Mouse (Mus musculus): Measurements from ENCODE around the gene Awat2. TPM values are rescaled to one million over a fixed set of nuclear protein-coding genes. Genes with fewer than 3 reads are reported as not detected.
"Not testable (repeated sequence)": the region's sequence is repeated elsewhere in the genome, so short reads cannot be mapped to it uniquely, and the experiment has no call there.

Gene Awat2
- polyA plus RNA-seq (2014; fragmentation: Nextera tagmentation; extraction: Ambion mirVana): 0.53 and 0.73 TPM in 2 replicates

GRCm38 (mm10) chrX:100442617-100443016 is at the start of gene Awat2:
Gene Awat2 (minus strand): TSS chrX:100442717.
- not testable (repeated sequence) for H3K36me3 ChIP-seq (ENCODE audit: control insufficient read depth, insufficient read depth, low read length); H3K4me2 ChIP-seq (ENCODE audit: low read depth); H3K4me3 ChIP-seq (ENCODE audit: low read depth, low read length); H3K9me3 ChIP-seq (ENCODE audit: control insufficient read depth, low read length); H3K27me3 ChIP-seq (ENCODE audit: control insufficient read depth, insufficient read depth, low read length); ATAC-seq (ENCODE audit: insufficient read depth, low FRiP score, low TSS enrichment); DNase-seq (ENCODE audit: low spot score); H3K27ac ChIP-seq (ENCODE audit: low read depth, low read length); H3K4me1 ChIP-seq (ENCODE audit: control insufficient read depth, insufficient read depth, low read length); H3K9ac ChIP-seq (ENCODE audit: low read length)
- WGBS: 90% methylated on average over 2 of the region's 2 CpGs

GRCm38 (mm10) chrX:100480317-100480716 is 37.8 kb upstream of the Awat2 start:
- Histone ChIP-seq H3K27ac (ENCODE audit: low read depth, low read length) (no peak overlapping the region), H3K4me1 (ENCODE audit: control insufficient read depth, insufficient read depth, low read length) (no peaks in the 10 kb centered on the region), H3K9me3 (ENCODE audit: control insufficient read depth, low read length) (no peaks in the 10 kb centered on the region), H3K4me2 (ENCODE audit: low read depth) (no peak overlapping the region), H3K4me3 (ENCODE audit: low read depth, low read length) (no peak overlapping the region), H3K9ac (ENCODE audit: low read length) (no peak overlapping the region), H3K27me3 (ENCODE audit: control insufficient read depth, insufficient read depth, low read length) (no peaks in the 10 kb centered on the region), H3K36me3 (ENCODE audit: control insufficient read depth, insufficient read depth, low read length) (no peaks in the 10 kb centered on the region)
- peak; percentile 59 for DNase-seq (ENCODE audit: low spot score)
- ATAC-seq (ENCODE audit: insufficient read depth, low FRiP score, low TSS enrichment): 0 out of 2 replicates have a peak, but pooled peaks have one; percentile 58
- 40% methylated on average over 3 of the region's 3 CpGs for WGBS

DNA sequence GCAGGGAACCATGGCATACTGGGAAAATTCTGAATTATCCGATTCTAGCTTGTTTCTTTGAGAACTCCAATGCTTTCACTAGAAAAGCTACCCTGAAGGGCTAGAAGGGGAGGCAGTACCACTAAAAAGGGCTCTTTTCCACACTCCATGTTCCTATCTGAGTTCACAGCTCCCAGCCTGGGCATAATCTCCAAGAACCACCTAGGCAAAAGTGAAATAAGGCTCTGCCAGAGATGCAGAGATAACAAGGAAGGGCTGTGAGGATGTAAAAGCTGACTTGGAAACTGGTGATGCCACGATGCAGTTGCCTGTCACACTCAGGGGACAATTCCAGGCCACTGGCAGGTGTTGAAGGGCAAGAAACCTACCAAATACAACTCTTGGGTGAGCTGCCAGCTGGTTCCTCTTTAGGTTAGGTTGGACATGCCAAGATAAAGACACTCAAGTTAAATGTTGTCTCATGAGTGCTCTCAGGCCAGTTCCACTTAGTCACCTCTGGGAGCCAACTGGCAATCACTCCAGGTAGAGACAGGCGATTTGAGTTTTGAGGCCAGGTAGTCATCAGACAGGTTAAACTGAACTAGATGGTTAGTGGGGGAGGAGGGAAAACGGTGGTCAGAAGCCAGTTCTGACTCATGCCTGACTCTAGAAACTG is 33.2 kb upstream of the Awat2 start:
- 78% methylated on average over 4 of the region's 4 CpGs for WGBS
- no peak for ATAC-seq (ENCODE audit: insufficient read depth, low FRiP score, low TSS enrichment)

DNA sequence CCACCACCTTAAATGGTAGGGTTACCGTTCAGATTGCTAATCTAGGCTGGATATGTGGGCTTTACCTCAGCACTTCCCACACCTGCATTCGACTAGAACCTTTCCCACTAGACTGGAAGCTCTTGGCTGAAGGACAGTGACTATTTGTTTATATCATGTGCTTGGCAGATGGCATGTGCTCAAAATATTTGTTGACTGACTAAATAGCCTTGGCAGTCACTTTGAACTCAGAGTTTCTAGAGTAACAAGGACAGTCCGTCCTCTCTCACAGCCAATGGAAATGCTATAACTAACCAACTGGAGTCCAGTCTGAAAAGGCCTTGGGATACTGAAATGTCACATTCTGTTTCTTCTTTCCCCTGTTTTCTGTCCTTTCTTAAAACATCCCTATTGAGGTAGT is 29.0 kb upstream of the Awat2 start:
- Histone ChIP-seq H3K9me3 (ENCODE audit: control insufficient read depth, low read length) (no peaks in the 10 kb centered on the region), H3K9ac (ENCODE audit: low read length) (no peak overlapping the region), H3K4me1 (ENCODE audit: control insufficient read depth, insufficient read depth, low read length) (no peaks in the 10 kb centered on the region), H3K36me3 (ENCODE audit: control insufficient read depth, insufficient read depth, low read length) (no peaks in the 10 kb centered on the region), H3K27ac (ENCODE audit: low read depth, low read length) (no peak overlapping the region), H3K4me3 (ENCODE audit: low read depth, low read length) (no peak overlapping the region), H3K27me3 (ENCODE audit: control insufficient read depth, insufficient read depth, low read length) (no peaks in the 10 kb centered on the region; the same call in 1 of the 2 replicates), H3K4me2 (ENCODE audit: low read depth) (no peak overlapping the region)
- DNase-seq (ENCODE audit: low spot score) (no peak), ATAC-seq (ENCODE audit: insufficient read depth, low FRiP score, low TSS enrichment) (no peak)
- WGBS: 86% methylated on average over 3 of the region's 3 CpGs

More for the DNA sequence above, 33.2 kb upstream of the Awat2 start:
- Histone ChIP-seq H3K4me3 (ENCODE audit: low read depth, low read length) (no peak overlapping the region), H3K4me2 (ENCODE audit: low read depth) (no peak overlapping the region), H3K27ac (ENCODE audit: low read depth, low read length) (no peak overlapping the region), H3K9ac (ENCODE audit: low read length) (no peak overlapping the region), H3K36me3 (ENCODE audit: control insufficient read depth, insufficient read depth, low read length) (no peaks in the 10 kb centered on the region), H3K27me3 (ENCODE audit: control insufficient read depth, insufficient read depth, low read length) (no peaks in the 10 kb centered on the region), H3K9me3 (ENCODE audit: control insufficient read depth, low read length) (no peaks in the 10 kb centered on the region), H3K4me1 (ENCODE audit: control insufficient read depth, insufficient read depth, low read length) (no peaks in the 10 kb centered on the region)
- DNase-seq (ENCODE audit: low spot score): no peak

- Histone ChIP-seq H3K4me3 (ENCODE audit: low read depth, low read length) (no peak overlapping the region), H3K36me3 (ENCODE audit: control insufficient read depth, insufficient read depth, low read length) (no peaks in the 10 kb centered on the region), H3K27ac (ENCODE audit: low read depth, low read length) (no peak overlapping the region), H3K27me3 (ENCODE audit: control insufficient read depth, insufficient read depth, low read length) (no peaks in the 10 kb centered on the region; the same call in 1 of the 2 replicates), H3K9ac (ENCODE audit: low read length) (no peak overlapping the region), H3K9me3 (ENCODE audit: control insufficient read depth, low read length) (no peaks in the 10 kb centered on the region), H3K4me2 (ENCODE audit: low read depth) (no peak overlapping the region), H3K4me1 (ENCODE audit: control insufficient read depth, insufficient read depth, low read length) (no peaks in the 10 kb centered on the region)
- 82% methylated on average over 3 of the region's 3 CpGs for WGBS
- DNase-seq (ENCODE audit: low spot score) (no peak), ATAC-seq (ENCODE audit: insufficient read depth, low FRiP score, low TSS enrichment) (no peak)
Observed at GRCm38 (mm10) chrX:100470126-100470525, 27.6 kb upstream of the Awat2 start.

DNA sequence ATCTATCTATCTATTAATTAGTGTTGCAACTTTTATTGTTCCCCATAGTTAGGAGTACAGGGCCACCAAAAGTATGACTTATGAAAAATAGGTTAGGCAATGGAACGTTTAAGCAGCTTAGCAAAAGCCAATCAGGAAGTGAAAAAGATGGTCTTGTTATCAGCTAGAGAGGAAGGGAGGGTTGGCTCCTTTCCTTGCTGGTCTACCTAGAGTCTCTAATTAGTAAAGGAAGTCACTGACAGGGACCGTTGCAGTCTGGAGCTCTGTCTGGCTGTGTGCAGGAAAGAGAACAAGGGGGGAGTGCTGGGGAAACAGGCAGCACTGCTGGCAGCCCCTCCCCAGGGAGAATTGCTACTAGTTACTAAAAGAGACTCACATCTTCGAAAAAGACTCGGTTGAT is 25.5 kb upstream of the Awat2 start:
- 83% methylated on average over 4 of the region's 4 CpGs for WGBS
- no peak overlapping the region for H3K4me2 ChIP-seq (ENCODE audit: low read depth)
- no peak overlapping the region for H3K9ac ChIP-seq (ENCODE audit: low read length)
- ATAC-seq (ENCODE audit: insufficient read depth, low FRiP score, low TSS enrichment) (no peak), DNase-seq (ENCODE audit: low spot score) (no peak)
- H3K4me3 ChIP-seq (ENCODE audit: low read depth, low read length): no peak overlapping the region
- no peaks in the 10 kb centered on the region; the same call in 1 of the 2 replicates for H3K27me3 ChIP-seq (ENCODE audit: control insufficient read depth, insufficient read depth, low read length)
- H3K4me1 ChIP-seq (ENCODE audit: control insufficient read depth, insufficient read depth, low read length): no peaks in the 10 kb centered on the region
- H3K9me3 ChIP-seq (ENCODE audit: control insufficient read depth, low read length): no peaks in the 10 kb centered on the region
- no peak overlapping the region for H3K27ac ChIP-seq (ENCODE audit: low read depth, low read length)
- no peaks in the 10 kb centered on the region for H3K36me3 ChIP-seq (ENCODE audit: control insufficient read depth, insufficient read depth, low read length)

DNA sequence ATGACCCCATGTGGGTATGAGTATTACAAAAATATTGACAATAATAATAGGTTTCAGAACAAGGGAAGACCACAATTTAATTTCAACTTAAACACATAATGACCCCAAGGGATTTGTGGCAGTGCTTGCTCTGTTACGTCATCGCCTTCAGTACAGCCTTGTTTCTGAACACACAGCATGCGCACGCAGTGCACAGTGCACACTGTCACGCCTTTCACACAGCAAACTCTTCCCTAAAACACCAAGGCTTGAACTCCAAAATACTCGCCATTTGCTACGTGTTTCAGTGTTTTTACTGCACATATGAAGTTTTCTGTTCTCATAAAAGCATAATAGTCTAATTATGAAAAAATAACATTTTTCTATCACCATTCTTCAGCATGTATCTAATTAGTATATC is 1.0 kb upstream of the Awat2 start:
- H3K27me3 ChIP-seq (ENCODE audit: control insufficient read depth, insufficient read depth, low read length): no peaks in the 10 kb centered on the region
- no peak overlapping the region for H3K4me2 ChIP-seq (ENCODE audit: low read depth)
- ATAC-seq (ENCODE audit: insufficient read depth, low FRiP score, low TSS enrichment) (no peak), DNase-seq (ENCODE audit: low spot score) (no peak)
- 94% methylated on average over 7 of the region's 7 CpGs for WGBS
- no peaks in the 10 kb centered on the region for H3K9me3 ChIP-seq (ENCODE audit: control insufficient read depth, low read length)
- H3K36me3 ChIP-seq (ENCODE audit: control insufficient read depth, insufficient read depth, low read length): no peaks in the 10 kb centered on the region
- no peak overlapping the region for H3K9ac ChIP-seq (ENCODE audit: low read length)
- no peaks in the 10 kb centered on the region for H3K4me1 ChIP-seq (ENCODE audit: control insufficient read depth, insufficient read depth, low read length)
- no peak overlapping the region for H3K4me3 ChIP-seq (ENCODE audit: low read depth, low read length)
- no peak overlapping the region for H3K27ac ChIP-seq (ENCODE audit: low read depth, low read length)

DNA sequence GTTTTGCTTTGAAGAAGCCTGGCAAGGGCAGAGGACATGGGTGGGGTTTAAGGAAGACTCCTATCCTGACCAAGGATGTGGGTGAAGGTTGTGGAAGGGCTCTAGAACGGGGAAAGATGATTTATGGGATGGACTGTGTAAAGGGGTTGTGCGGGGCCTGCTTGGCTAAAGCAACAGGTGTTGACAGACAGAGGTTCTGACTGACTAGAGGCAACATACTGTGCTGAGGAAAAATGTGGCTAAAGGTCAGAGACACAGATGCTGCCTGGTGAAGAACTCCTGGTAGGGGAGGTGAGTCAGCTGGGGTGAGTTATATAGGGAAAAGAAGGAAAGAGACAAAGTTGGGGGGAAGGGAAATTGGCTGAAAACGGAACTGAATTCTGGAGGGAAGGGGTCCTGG is 10.2 kb downstream of the Awat2 start:
- H3K27me3 ChIP-seq (ENCODE audit: control insufficient read depth, insufficient read depth, low read length): no peaks in the 10 kb centered on the region

GRCm38 (mm10) chrX:100428693-100429092 is 13.8 kb downstream of the Awat2 start, which contains the start of gene Otud6a:
Gene Otud6a (plus strand): TSS chrX:100429013.
- 92% methylated on average over 21 of the region's 21 CpGs for WGBS
- no peak for ATAC-seq (ENCODE audit: insufficient read depth, low FRiP score, low TSS enrichment)

More for the DNA sequence above, 10.2 kb downstream of the Awat2 start:
- WGBS: 48% methylated on average over 3 of the region's 3 CpGs
- H3K4me3 ChIP-seq (ENCODE audit: low read depth, low read length): no peak overlapping the region
- no peak for DNase-seq (ENCODE audit: low spot score)
- H3K4me1 ChIP-seq (ENCODE audit: control insufficient read depth, insufficient read depth, low read length): no peaks in the 10 kb centered on the region
- no peak overlapping the region for H3K27ac ChIP-seq (ENCODE audit: low read depth, low read length)
- H3K36me3 ChIP-seq (ENCODE audit: control insufficient read depth, insufficient read depth, low read length): no peaks in the 10 kb centered on the region
- no peak overlapping the region for H3K9ac ChIP-seq (ENCODE audit: low read length)
- H3K9me3 ChIP-seq (ENCODE audit: control insufficient read depth, low read length): no peaks in the 10 kb centered on the region
- ATAC-seq (ENCODE audit: insufficient read depth, low FRiP score, low TSS enrichment): no peak
- H3K4me2 ChIP-seq (ENCODE audit: low read depth): no peak overlapping the region

More at GRCm38 (mm10) chrX:100428693-100429092, 13.8 kb downstream of the Awat2 start, which contains the start of gene Otud6a:
- DNase-seq (ENCODE audit: low spot score): no peak
- Histone ChIP-seq H3K9me3 (ENCODE audit: control insufficient read depth, low read length) (no peaks in the 10 kb centered on the region), H3K27me3 (ENCODE audit: control insufficient read depth, insufficient read depth, low read length) (no peaks in the 10 kb centered on the region), H3K27ac (ENCODE audit: low read depth, low read length) (no peak within 1 kb of the TSS), H3K9ac (ENCODE audit: low read length) (no peak within 1 kb of the TSS), H3K36me3 (ENCODE audit: control insufficient read depth, insufficient read depth, low read length) (no peaks in the 10 kb centered on the region), H3K4me1 (ENCODE audit: control insufficient read depth, insufficient read depth, low read length) (no peaks in the 10 kb centered on the region), H3K4me2 (ENCODE audit: low read depth) (no peak within 1 kb of the TSS), H3K4me3 (ENCODE audit: low read depth, low read length) (no peak within 1 kb of the TSS)
